Mouse (Mus musculus) retina, adult 2 months (tissue): Measurements from ENCODE around the gene Disp2.

Experiments used
- DNase-seq: peaks from one replicate; pipeline ENCODE4 v3.0.0-alpha.2; 2012; ENCODE audit warnings: low read depth, low spot score

Disp2 gene

GRCm38 (mm10) chr2:118779504-118780480, at the start of gene Disp2:
TSS of gene Disp2 (plus strand) at chr2:118779719.
- DNase-seq, result peak; percentile 82

GRCm38 (mm10) chr2:118729816-118730621, 49.5 kb upstream of the Disp2 start:
- no peak for DNase-seq

- DNase-seq, result no peak
Observed at GRCm38 (mm10) chr2:118730622-118730915, 49.0 kb upstream of the Disp2 start.

GRCm38 (mm10) chr2:118731981-118732380, 47.5 kb upstream of the Disp2 start:
- no peak for DNase-seq

DNA sequence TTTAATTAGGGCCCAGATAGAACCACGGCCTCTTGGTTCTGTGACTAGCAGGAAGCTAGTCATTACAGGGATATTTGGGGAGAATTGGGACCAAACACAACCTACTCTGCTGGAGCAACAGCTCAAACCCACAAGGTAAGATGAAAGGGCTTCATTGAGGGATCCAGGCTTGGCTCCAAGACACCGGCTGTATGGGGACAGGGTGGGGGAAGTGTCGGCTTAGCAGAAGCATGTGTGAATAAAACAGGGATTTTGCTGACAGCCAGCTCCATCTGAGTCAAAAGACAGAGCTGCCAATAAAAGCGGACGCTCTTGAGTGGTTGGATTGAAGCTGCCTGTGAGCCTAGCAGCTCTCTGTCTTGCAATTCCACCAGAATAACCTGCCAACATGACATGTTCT, 46.2 kb upstream of the Disp2 start:
- DNase-seq, result no peak

- DNase-seq, result no peak
Observed at GRCm38 (mm10) chr2:118740341-118740740, 39.2 kb upstream of the Disp2 start.

GRCm38 (mm10) chr2:118741183-118741582, 38.3 kb upstream of the Disp2 start:
- no peak for DNase-seq

DNA sequence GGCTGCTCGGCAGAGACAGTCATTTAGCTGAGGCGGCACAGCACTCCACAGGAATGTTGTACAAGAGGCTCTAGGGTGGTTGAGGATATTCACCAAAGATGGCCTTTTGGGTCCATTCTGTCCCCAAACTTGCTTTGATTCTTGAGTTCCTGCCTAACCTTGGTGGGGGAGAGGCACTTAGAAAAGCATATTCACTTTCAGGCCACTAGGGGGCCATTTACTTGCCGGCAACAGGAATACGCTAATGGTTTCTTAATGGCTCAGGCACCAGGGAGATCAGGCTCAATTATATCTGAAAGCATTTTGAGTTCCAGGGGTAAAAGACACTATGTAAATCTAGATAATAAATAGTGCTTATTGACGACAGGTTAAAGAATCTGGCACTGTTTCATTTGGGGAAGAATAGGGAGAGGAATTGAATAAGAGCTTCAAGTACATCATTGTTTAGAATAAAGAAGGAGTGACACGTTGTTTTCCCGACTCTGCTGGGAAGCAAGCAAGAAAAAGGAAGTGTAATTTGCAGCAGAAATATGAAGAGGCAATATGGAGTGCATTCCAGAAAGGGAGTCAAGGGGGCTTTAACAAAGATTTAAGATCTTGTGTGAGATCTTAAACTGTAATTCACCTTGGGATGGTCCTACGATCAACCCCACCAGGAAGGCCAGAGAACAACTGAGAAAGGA, 36.1 kb upstream of the Disp2 start:
- no peak for DNase-seq

- DNase-seq, result no peak
Observed at GRCm38 (mm10) chr2:118744621-118745020, 34.9 kb upstream of the Disp2 start.

DNA sequence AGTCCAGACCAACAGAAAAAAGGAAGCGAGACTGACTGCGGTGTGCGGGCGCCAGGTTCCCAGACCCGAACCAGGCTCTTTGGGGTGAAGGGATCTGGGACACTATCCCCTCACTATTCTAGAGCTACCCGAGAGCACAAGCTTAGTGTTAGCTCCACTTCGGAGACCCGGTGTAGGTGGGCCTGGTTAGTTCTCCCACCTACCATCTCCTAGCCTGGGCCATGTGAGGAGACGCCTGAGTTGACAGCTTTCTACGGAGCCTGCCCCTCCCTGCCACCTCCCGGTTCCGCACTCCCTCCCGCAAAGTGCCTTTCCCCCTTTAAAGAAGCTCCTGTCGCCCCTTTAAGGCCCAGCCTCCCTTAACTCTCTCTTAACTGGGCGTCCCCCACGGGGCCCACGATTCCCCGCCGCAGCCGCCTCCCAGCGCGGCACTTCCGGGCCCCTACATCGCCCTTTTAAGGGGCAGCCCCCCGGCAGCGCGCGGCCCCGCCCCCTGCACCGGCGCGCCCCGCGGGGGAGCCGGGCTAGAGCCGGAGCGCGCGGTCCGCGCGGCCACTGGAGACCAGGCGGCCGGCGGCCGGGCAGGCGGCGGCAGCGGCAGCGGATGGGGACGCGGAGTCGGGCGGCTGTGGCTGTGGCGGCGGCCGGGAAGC, 34.2 kb upstream of the Disp2 start, which contains the start of gene Inafm2:
Gene Inafm2, plus strand, starts transcription at position 527 of the 653 bp plus-strand sequence.
- peak; percentile 68 for DNase-seq

- DNase-seq, result no peak
Observed at GRCm38 (mm10) chr2:118745915-118746901, 33.3 kb upstream of the Disp2 start.

GRCm38 (mm10) chr2:118747301-118747960, 32.1 kb upstream of the Disp2 start:
- no peak for DNase-seq

DNA sequence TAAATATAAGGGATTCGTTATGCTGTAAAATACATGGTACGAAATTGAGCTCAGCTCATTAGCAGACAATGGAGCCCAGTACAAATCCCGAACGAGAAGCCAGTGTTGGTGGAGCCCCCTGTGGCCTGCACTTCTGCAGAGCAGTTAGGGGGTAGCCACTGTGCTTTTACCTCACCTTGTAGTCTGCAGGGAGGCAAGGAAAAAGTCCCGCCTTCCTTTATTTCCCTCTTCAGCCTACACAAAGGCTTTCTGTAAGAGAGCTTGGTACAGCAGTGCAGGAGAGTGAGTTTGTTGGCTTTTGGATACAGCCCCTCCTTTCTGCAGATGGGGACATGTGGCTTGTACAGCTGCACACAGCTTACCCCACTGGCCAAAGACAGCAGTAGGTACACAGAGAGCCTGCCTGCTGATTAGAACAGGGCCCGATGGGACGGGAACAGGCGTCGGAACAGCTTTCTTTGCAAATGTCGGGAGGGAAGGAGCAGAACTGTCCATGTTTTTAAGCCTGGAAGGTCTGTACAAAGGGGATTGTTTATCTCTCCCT, 30.1 kb upstream of the Disp2 start:
- no peak for DNase-seq

- no peak for DNase-seq
Observed at GRCm38 (mm10) chr2:118750476-118750875, 29.0 kb upstream of the Disp2 start.

DNA sequence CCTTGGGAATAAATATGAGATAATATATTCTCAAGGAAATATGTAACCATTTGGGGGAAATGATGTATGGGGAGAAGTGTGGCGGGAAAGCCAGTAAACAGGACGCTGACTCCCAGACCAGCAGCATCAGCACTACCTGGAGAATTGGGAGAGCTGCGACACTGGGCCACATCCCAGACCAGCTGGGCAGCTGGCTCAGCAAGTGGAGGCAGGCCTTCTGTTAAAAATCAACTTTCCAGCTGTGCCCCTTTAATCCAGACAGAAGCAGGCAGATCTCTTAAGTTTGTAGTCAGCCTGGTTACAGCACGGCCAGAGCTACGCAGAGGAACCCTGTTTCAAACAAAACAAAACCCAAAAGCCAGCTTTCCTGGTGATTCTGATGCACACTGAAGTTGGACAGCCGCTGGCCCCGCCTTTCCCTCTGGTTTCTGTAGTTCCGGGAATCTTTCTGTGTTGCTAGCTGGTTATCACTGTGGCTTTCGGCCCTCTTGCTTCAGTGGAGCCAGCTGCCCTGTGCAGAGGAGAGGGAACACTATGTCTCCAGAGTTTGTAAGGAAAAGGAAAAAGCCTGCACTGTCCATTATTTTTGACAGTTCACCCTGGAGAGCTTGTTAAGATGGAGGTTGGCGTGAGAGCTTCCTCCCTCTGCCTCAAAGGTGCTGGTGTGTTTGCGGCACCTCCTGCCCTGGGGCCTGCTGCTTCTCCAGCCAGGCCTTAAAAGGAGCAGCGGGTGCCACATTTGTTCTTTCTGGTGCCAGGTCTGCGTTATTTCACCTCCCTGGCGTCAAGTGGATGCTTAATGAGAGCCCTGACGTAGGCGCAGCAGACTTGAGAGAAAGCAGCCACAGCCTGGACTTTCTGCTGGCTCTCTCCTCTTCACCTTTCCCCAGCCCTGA, 27.4 kb upstream of the Disp2 start:
- DNase-seq, result no peak

DNA sequence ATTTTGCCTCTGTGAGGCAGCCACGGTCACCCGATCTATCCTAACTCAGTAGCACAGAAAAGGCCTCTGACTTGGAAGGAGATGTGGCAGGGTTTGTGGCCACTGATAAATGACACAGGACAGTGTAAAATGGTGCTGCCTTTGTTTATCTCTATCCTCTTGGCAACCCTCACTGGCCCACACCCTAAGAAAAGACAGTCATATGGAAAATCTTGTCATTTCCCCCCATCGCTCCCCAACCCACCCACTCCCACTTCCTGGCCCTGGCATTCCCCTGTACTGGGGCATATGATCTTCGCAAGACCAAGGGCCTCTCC, 26.8 kb upstream of the Disp2 start:
- DNase-seq, result no peak

DNA sequence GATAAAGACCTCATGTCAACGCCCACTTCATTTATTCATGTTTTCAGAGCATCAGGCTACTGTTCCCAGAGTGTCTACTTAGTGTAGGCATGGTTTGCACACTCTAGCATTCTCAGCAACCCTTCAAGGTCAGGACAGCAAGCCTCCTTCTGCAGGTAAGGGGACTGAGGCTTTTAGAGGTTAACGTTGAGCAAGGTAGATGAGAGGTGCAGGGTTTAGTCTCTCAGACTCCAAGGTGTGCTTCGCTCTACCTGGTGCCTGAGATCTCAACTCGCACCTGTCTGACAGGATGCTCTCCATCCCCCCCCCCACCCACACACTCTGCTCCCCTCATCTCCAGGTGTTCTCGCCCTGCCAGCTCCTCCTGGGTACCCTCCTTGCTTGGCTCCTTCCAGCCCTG, 25.4 kb upstream of the Disp2 start:
- no peak for DNase-seq

GRCm38 (mm10) chr2:118755407-118755806, 24.1 kb upstream of the Disp2 start:
- DNase-seq, result no peak

DNA sequence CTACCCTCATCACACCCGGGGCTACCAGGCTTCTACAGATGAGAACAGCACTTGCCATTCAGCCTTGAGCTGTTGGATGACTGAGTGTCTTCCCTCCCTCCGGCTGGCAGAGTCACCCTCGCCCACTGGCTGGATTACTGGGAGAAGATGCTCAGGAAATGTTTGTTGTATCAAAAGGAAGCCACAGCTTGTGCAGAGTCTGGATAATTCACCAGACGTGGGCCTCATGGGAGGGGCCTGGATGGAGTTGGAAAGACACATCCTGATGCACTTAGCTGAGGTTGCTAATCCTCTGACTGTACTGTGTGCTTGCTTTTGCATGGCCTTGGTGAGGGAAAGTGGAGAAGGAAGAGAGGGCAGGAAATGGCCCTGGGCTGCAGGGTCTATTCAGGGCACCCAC, 23.4 kb upstream of the Disp2 start:
- DNase-seq, result no peak
